ENCODE assay signal across 8 mouse cellular contexts in the genomic region with DNA sequence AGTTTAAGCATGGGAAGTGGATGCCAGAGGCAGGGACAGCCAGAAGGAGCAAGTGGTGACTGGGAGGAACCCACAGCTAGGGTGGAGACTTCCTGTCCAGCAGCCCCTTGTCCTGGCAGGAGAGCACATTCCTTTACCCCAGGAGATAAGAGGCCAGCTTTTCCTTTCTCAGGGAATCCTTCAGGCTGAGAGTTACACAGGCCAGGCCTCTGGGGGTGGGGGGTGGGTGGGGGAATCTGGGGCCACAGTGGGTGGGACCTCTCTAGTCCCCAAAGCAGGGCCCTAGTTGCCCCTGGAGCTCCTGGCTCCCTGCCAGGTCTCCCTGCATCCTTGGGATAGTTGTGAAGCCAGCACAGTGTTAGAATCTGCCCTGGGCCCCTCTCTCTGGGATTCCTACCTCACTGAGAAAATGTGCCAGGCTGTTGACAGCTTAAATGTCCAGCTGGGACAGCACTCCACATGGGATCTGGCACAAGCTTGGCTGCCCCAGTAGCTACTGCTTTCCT.
DNase-seq lines count a peak whose midpoint lies in the region; ATAC-seq and TF ChIP-seq lines count a peak whose summit lies in the region.

No protein-coding gene starts in this region.

- no peaks in the 10 kb centered on the region for H3K9me3 ChIP-seq in neural tube, embryonic 11.5 days (ENCODE audit: control insufficient read depth, low read length)
- no peaks in the 10 kb centered on the region for H3K9me3 ChIP-seq in forebrain, embryonic 15.5 days
- no peaks in the 10 kb centered on the region for H3K9me3 ChIP-seq in hindbrain, embryonic 14.5 days (ENCODE audit: control insufficient read depth, low read length)
- H3K9me3 ChIP-seq in neural tube, embryonic 15.5 days (replicated peaks), result no peaks in the 10 kb centered on the region

- DNase-seq in neural tube, embryonic 11.5 days (ENCODE audit: low spot score), result no peak
- no peak for DNase-seq in neural tube, embryonic 10.5 days (ENCODE audit: extremely low spot score, low spot score)
- peak; percentile 34 for DNase-seq in hindbrain, embryonic 14.5 days (ENCODE audit: low spot score)
- DNase-seq in liver, adult 2 months (ENCODE audit: extremely low read depth, low read depth, low spot score), result peak; percentile 45
- DNase-seq in left cerebral cortex, adult 9 months (ENCODE audit: low spot score in 2 of 2), result no peak

- no peaks in the 10 kb centered on the region for H3K36me3 ChIP-seq in neural tube, embryonic 11.5 days (ENCODE audit: control insufficient read depth, insufficient read depth, low read length)
- no peaks in the 10 kb centered on the region for H3K36me3 ChIP-seq in forebrain, embryonic 15.5 days
- H3K36me3 ChIP-seq in hindbrain, embryonic 14.5 days (replicated peaks; ENCODE audit: control insufficient read depth, insufficient read depth), result no peaks in the 10 kb centered on the region
- H3K36me3 ChIP-seq in liver, adult 2 months (ENCODE audit: control insufficient read depth, insufficient read depth, low read length), result no peaks in the 10 kb centered on the region
- no peaks in the 10 kb centered on the region for H3K36me3 ChIP-seq in neural tube, embryonic 15.5 days

- no peaks in the 10 kb centered on the region for H3K27me3 ChIP-seq in neural tube, embryonic 11.5 days (ENCODE audit: control insufficient read depth, insufficient read depth, low read length)
- H3K27me3 ChIP-seq in forebrain, embryonic 15.5 days, result no peaks in the 10 kb centered on the region
- H3K27me3 ChIP-seq in hindbrain, embryonic 14.5 days (ENCODE audit: control insufficient read depth, insufficient read depth, low read length), result no peaks in the 10 kb centered on the region
- no peaks in the 10 kb centered on the region for H3K27me3 ChIP-seq in liver, adult 2 months (ENCODE audit: control insufficient read depth, insufficient read depth, low read length)
- no peaks in the 10 kb centered on the region for H3K27me3 ChIP-seq in neural tube, embryonic 15.5 days (replicated peaks)

- H3K79me2 ChIP-seq in liver, adult 2 months (ENCODE audit: control insufficient read depth, insufficient read depth, low read length), result no peaks in the 10 kb centered on the region

- no peak overlapping the region for H3K9ac ChIP-seq in neural tube, embryonic 11.5 days (ENCODE audit: low read length)
- H3K9ac ChIP-seq in forebrain, embryonic 15.5 days (replicated peaks), result no peak overlapping the region
- H3K9ac ChIP-seq in hindbrain, embryonic 14.5 days, result no peak overlapping the region
- H3K9ac ChIP-seq in liver, adult 2 months (ENCODE audit: low read depth, low read length), result no peak overlapping the region
- H3K9ac ChIP-seq in neural tube, embryonic 15.5 days (replicated peaks), result no peak overlapping the region

- ATAC-seq in neural tube, embryonic 11.5 days (ENCODE audit: insufficient read depth, low FRiP score, low TSS enrichment), result peak; percentile 25; the same call in 1 of the 2 replicates
- ATAC-seq in forebrain, embryonic 15.5 days (replicated peaks), result 0 out of 2 replicates have a peak, but pooled peaks have one; percentile 20
- peak; percentile 59; the same call in 1 of the 2 replicates for ATAC-seq in hindbrain, embryonic 14.5 days (ENCODE audit: low FRiP score)
- ATAC-seq in neural tube, embryonic 15.5 days (ENCODE audit: low FRiP score), result peak; percentile 39; the same call in 1 of the 2 replicates
- no peak for ATAC-seq in megakaryocyte, adult 5-6 weeks (ENCODE audit: poor library complexity, severe bottlenecking)

- peaks cover 19% of the 10 kb centered on the region for H3K4me1 ChIP-seq in neural tube, embryonic 11.5 days (ENCODE audit: control insufficient read depth, insufficient read depth, low read length)
- H3K4me1 ChIP-seq in forebrain, embryonic 15.5 days, result peaks cover 35% of the 10 kb centered on the region
- peaks cover 26% of the 10 kb centered on the region; the same call in 1 of the 2 replicates for H3K4me1 ChIP-seq in hindbrain, embryonic 14.5 days (replicated peaks; ENCODE audit: control insufficient read depth, insufficient read depth, low read length)
- H3K4me1 ChIP-seq in liver, adult 2 months (ENCODE audit: control insufficient read depth, insufficient read depth, low read length), result peaks cover 13% of the 10 kb centered on the region
- peaks cover 30% of the 10 kb centered on the region for H3K4me1 ChIP-seq in neural tube, embryonic 15.5 days

- TF ChIP-seq POLR2A in liver, adult 2 months (IDR thresholded peaks at IDR 0.05; ENCODE audit: extremely low read depth, insufficient read depth, low read length), result no peak

- TF ChIP-seq CTCF in liver, adult 2 months (IDR thresholded peaks at IDR 0.05; ENCODE audit: low read depth, low read length), result no peak

- peak overlapping the region; percentile 23; the same call in 1 of the 2 replicates for H3K27ac ChIP-seq in neural tube, embryonic 11.5 days (ENCODE audit: low read depth, low read length)
- peak overlapping the region; percentile 48 for H3K27ac ChIP-seq in forebrain, embryonic 15.5 days (replicated peaks)
- peak overlapping the region; percentile 6; the same call in 1 of the 2 replicates for H3K27ac ChIP-seq in hindbrain, embryonic 14.5 days
- peak overlapping the region; percentile 69 for H3K27ac ChIP-seq in liver, adult 2 months (replicated peaks; ENCODE audit: insufficient read depth, low read depth, low read length)
- peak overlapping the region; percentile 48 for H3K27ac ChIP-seq in neural tube, embryonic 15.5 days (replicated peaks)

- H3K4me3 ChIP-seq in neural tube, embryonic 11.5 days (ENCODE audit: low read depth, low read length), result no peak overlapping the region
- H3K4me3 ChIP-seq in forebrain, embryonic 15.5 days, result no peak overlapping the region
- no peak overlapping the region for H3K4me3 ChIP-seq in hindbrain, embryonic 14.5 days (replicated peaks; ENCODE audit: low read length)
- H3K4me3 ChIP-seq in liver, adult 2 months (ENCODE audit: insufficient read depth, low read depth, low read length), result no peak overlapping the region
- no peak overlapping the region for H3K4me3 ChIP-seq in neural tube, embryonic 15.5 days (replicated peaks)

- no peak overlapping the region for H3K4me2 ChIP-seq in neural tube, embryonic 11.5 days (ENCODE audit: low read depth)
- H3K4me2 ChIP-seq in forebrain, embryonic 15.5 days (replicated peaks), result no peak overlapping the region
- H3K4me2 ChIP-seq in hindbrain, embryonic 14.5 days (replicated peaks), result no peak overlapping the region
- H3K4me2 ChIP-seq in neural tube, embryonic 15.5 days, result no peak overlapping the region

Comparison
In these comparisons a context has a peak if more than half of its experiments do, and no peak if none do; other contexts are left out.
1. DNase-seq: peak in hindbrain, embryonic 14.5 days (single experiment) and liver, adult 2 months (single experiment); none in neural tube, embryonic 11.5 days (single experiment), neural tube, embryonic 10.5 days (single experiment) and left cerebral cortex, adult 9 months (0 of 2).
2. H3K27ac ChIP-seq: peak in every context shown above with its lines; median percentile 69 in liver, adult 2 months; 48 in forebrain, embryonic 15.5 days; 48 in neural tube, embryonic 15.5 days; 23 in neural tube, embryonic 11.5 days; 6 in hindbrain, embryonic 14.5 days.